Mouse (Mus musculus) midbrain, embryonic 12.5 days (tissue): ENCODE measurements around the gene Gm20388. TPM values are rescaled to one million over a fixed set of nuclear protein-coding genes. Genes with fewer than 3 reads are reported as not detected.
"Not testable (repeated sequence)": the region's sequence is repeated elsewhere in the genome, so short reads cannot be mapped to it uniquely, and the experiment has no call there.

ENCODE experiments used
- ATAC-seq: fragments of 200-750 bp; cut with Nextera tagmentation; 2 replicates; pipeline ENCODE4 v1.8.0; 2017; ENCODE audit warnings: low read depth, moderate TSS enrichment, moderate library complexity; ENCODE audit not compliant: low FRiP score
- H3K27ac ChIP-seq: fragments of 300-500 bp; sonication (generic); replicated peaks from 2 replicates; pipeline ENCODE4 v1.5.1; 2016; ENCODE audit warnings: mild to moderate bottlenecking
- H3K27me3 ChIP-seq: fragments of 300-500 bp; sonication (generic); 2 replicates; pipeline ENCODE4 v1.6.1; 2016; ENCODE audit warnings: mild to moderate bottlenecking
- H3K36me3 ChIP-seq: fragments of 300-500 bp; sonication (generic); 2 replicates; pipeline ENCODE4 v1.6.1; 2016
- H3K4me1 ChIP-seq: fragments of 300-500 bp; sonication (generic); 2 replicates; pipeline ENCODE4 v1.6.1; 2016
- H3K4me2 ChIP-seq: fragments of 300-500 bp; sonication (generic); replicated peaks from 2 replicates; pipeline ENCODE4 v1.6.1; 2016; ENCODE audit warnings: mild to moderate bottlenecking, moderate library complexity
- H3K4me3 ChIP-seq: fragments of 300-500 bp; sonication (generic); 2 replicates; pipeline ENCODE4 v1.5.1; 2016; ENCODE audit warnings: mild to moderate bottlenecking
- H3K9ac ChIP-seq: fragments of 300-500 bp; sonication (generic); replicated peaks from 2 replicates; pipeline ENCODE4 v1.6.1; 2016; ENCODE audit warnings: mild to moderate bottlenecking, moderate library complexity
- H3K9me3 ChIP-seq: fragments of 300-500 bp; sonication (generic); 2 replicates; pipeline ENCODE4 v1.6.1; 2016; ENCODE audit warnings: mild to moderate bottlenecking
- WGBS: fragments of 180-500 bp; shearing (Covaris S2); methylation state at CpG from one replicate; pipeline ENCODE4 v1.1.7; 2016; 5-methylcytosine and 5-hydroxymethylcytosine counted together
- polyA plus RNA-seq: library from polyadenylated mRNA; unstranded; fragments of >200 nt; fragmentation: Nextera tagmentation; extraction: Ambion mirVana; gene quantifications from 2 replicates; pipeline ENCODE4 v1.2.1, GENCODE M21; 2016

Gene Gm20388
- polyA plus RNA-seq, 1 experiment from 2014 or later, result not detected

GRCm38 (mm10) chr8:123020859-123021258, 3110.2 kb downstream of the Gm20388 start:
- no peak for ATAC-seq
- Histone ChIP-seq H3K9me3 (no peaks in the 10 kb centered on the region), H3K9ac (no peak overlapping the region), H3K27ac (no peak overlapping the region), H3K4me2 (no peak overlapping the region), H3K4me1 (peaks cover 19% of the 10 kb centered on the region), H3K27me3 (no peaks in the 10 kb centered on the region), H3K36me3 (0 out of 2 replicates have a peak, but pooled peaks cover 3% of the 10 kb centered on the region), H3K4me3 (no peak overlapping the region)
- WGBS, result 88% methylated on average over 2 of the region's 2 CpGs

- Histone ChIP-seq H3K27me3 (no peaks in the 10 kb centered on the region), H3K4me3 (no peak overlapping the region), H3K9me3 (no peaks in the 10 kb centered on the region), H3K36me3 (0 out of 2 replicates have a peak, but pooled peaks cover 3% of the 10 kb centered on the region), H3K27ac (no peak overlapping the region), H3K9ac (no peak overlapping the region), H3K4me1 (peaks cover 19% of the 10 kb centered on the region), H3K4me2 (no peak overlapping the region)
- no peak for ATAC-seq
- 73% methylated on average over 1 of the region's 1 CpGs for WGBS
Observed at GRCm38 (mm10) chr8:123021259-123021658, 3110.6 kb downstream of the Gm20388 start.

GRCm38 (mm10) chr8:123022727-123023126, 3112.1 kb downstream of the Gm20388 start:
- Histone ChIP-seq H3K4me1 (peaks cover 19% of the 10 kb centered on the region), H3K4me2 (no peak overlapping the region), H3K4me3 (no peak overlapping the region), H3K36me3 (0 out of 2 replicates have a peak, but pooled peaks cover 3% of the 10 kb centered on the region), H3K27ac (no peak overlapping the region), H3K27me3 (no peaks in the 10 kb centered on the region), H3K9me3 (no peaks in the 10 kb centered on the region), H3K9ac (no peak overlapping the region)
- WGBS, result 89% methylated on average over 3 of the region's 3 CpGs
- ATAC-seq, result no peak

GRCm38 (mm10) chr8:123024226-123024625, 3113.6 kb downstream of the Gm20388 start:
- Histone ChIP-seq H3K4me3 (no peak overlapping the region), H3K36me3 (0 out of 2 replicates have a peak, but pooled peaks cover 3% of the 10 kb centered on the region), H3K9me3 (no peaks in the 10 kb centered on the region), H3K27me3 (no peaks in the 10 kb centered on the region), H3K4me1 (peaks cover 9% of the 10 kb centered on the region), H3K4me2 (no peak overlapping the region), H3K9ac (no peak overlapping the region), H3K27ac (no peak overlapping the region)
- 95% methylated on average over 2 of the region's 2 CpGs for WGBS
- no peak for ATAC-seq

- 0 out of 2 replicates have a peak, but pooled peaks cover 3% of the 10 kb centered on the region for H3K36me3 ChIP-seq
- no peak for ATAC-seq
- no peaks in the 10 kb centered on the region for H3K9me3 ChIP-seq
- no peak overlapping the region for H3K4me2 ChIP-seq
- 96% methylated on average over 3 of the region's 3 CpGs for WGBS
- H3K4me3 ChIP-seq, result no peak overlapping the region
- no peaks in the 10 kb centered on the region for H3K27me3 ChIP-seq
- no peak overlapping the region for H3K9ac ChIP-seq
- peaks cover 6% of the 10 kb centered on the region for H3K4me1 ChIP-seq
- H3K27ac ChIP-seq, result no peak overlapping the region
Observed at GRCm38 (mm10) chr8:123025951-123026351, 3115.3 kb downstream of the Gm20388 start.

GRCm38 (mm10) chr8:123027786-123028185, 3117.1 kb downstream of the Gm20388 start:
- 0 out of 2 replicates have a peak, but pooled peaks cover 4% of the 10 kb centered on the region for H3K4me1 ChIP-seq
- no peak overlapping the region for H3K9ac ChIP-seq
- H3K27me3 ChIP-seq, result no peaks in the 10 kb centered on the region
- no peak overlapping the region for H3K4me3 ChIP-seq
- H3K9me3 ChIP-seq, result no peaks in the 10 kb centered on the region
- no peak overlapping the region for H3K4me2 ChIP-seq
- 0 out of 2 replicates have a peak, but pooled peaks cover 3% of the 10 kb centered on the region for H3K36me3 ChIP-seq
- ATAC-seq, result no peak
- WGBS, result 94% methylated on average over 8 of the region's 8 CpGs
- H3K27ac ChIP-seq, result no peak overlapping the region

- not testable (repeated sequence) for H3K4me3 ChIP-seq, H3K4me2 ChIP-seq, ATAC-seq, H3K9me3 ChIP-seq, H3K27me3 ChIP-seq, H3K4me1 ChIP-seq, H3K27ac ChIP-seq, H3K9ac ChIP-seq, H3K36me3 ChIP-seq
- 78% methylated on average over 5 of the region's 5 CpGs for WGBS
Observed at GRCm38 (mm10) chr8:123030091-123030490, 3119.4 kb downstream of the Gm20388 start.

GRCm38 (mm10) chr8:123031321-123031978, 3120.8 kb downstream of the Gm20388 start:
- no peak overlapping the region for H3K4me2 ChIP-seq
- WGBS, result 89% methylated on average over 7 of the region's 7 CpGs
- peaks cover 11% of the 10 kb centered on the region for H3K4me1 ChIP-seq
- H3K9me3 ChIP-seq, result no peaks in the 10 kb centered on the region
- H3K27me3 ChIP-seq, result no peaks in the 10 kb centered on the region
- H3K27ac ChIP-seq, result no peak overlapping the region
- no peak for ATAC-seq
- H3K4me3 ChIP-seq, result no peak overlapping the region
- H3K9ac ChIP-seq, result no peak overlapping the region
- no peaks in the 10 kb centered on the region for H3K36me3 ChIP-seq

- peaks cover 18% of the 10 kb centered on the region for H3K4me1 ChIP-seq
- H3K27me3 ChIP-seq, result no peaks in the 10 kb centered on the region
- H3K27ac ChIP-seq, result no peak overlapping the region
- no peak overlapping the region for H3K4me2 ChIP-seq
- no peaks in the 10 kb centered on the region for H3K9me3 ChIP-seq
- H3K9ac ChIP-seq, result no peak overlapping the region
- no peak overlapping the region for H3K4me3 ChIP-seq
- H3K36me3 ChIP-seq, result no peaks in the 10 kb centered on the region
- ATAC-seq, result no peak
Observed at GRCm38 (mm10) chr8:123032730-123033129, 3122.1 kb downstream of the Gm20388 start.

GRCm38 (mm10) chr8:123033431-123033830, 3122.8 kb downstream of the Gm20388 start:
- H3K27me3 ChIP-seq, result no peaks in the 10 kb centered on the region
- peaks cover 21% of the 10 kb centered on the region for H3K4me1 ChIP-seq
- no peak for ATAC-seq
- H3K9me3 ChIP-seq, result no peaks in the 10 kb centered on the region
- no peak overlapping the region for H3K9ac ChIP-seq
- no peak overlapping the region for H3K4me3 ChIP-seq
- no peak overlapping the region for H3K4me2 ChIP-seq
- H3K36me3 ChIP-seq, result no peaks in the 10 kb centered on the region
- H3K27ac ChIP-seq, result no peak overlapping the region

- ATAC-seq, result no peak
- Histone ChIP-seq H3K4me2 (no peak overlapping the region), H3K27me3 (no peaks in the 10 kb centered on the region), H3K4me1 (peaks cover 27% of the 10 kb centered on the region), H3K9me3 (no peaks in the 10 kb centered on the region), H3K4me3 (no peak overlapping the region), H3K27ac (no peak overlapping the region), H3K9ac (no peak overlapping the region), H3K36me3 (no peaks in the 10 kb centered on the region)
- 92% methylated on average over 6 of the region's 6 CpGs for WGBS
Observed at GRCm38 (mm10) chr8:123034171-123034570, 3123.5 kb downstream of the Gm20388 start.

- no peak for ATAC-seq
- Histone ChIP-seq H3K9me3 (no peaks in the 10 kb centered on the region), H3K27ac (no peak overlapping the region), H3K4me2 (no peak overlapping the region), H3K4me1 (peaks cover 42% of the 10 kb centered on the region), H3K27me3 (no peaks in the 10 kb centered on the region), H3K36me3 (no peaks in the 10 kb centered on the region), H3K4me3 (no peak overlapping the region), H3K9ac (no peak overlapping the region)
- 79% methylated on average over 3 of the region's 3 CpGs for WGBS
Observed at GRCm38 (mm10) chr8:123036956-123037355, 3126.3 kb downstream of the Gm20388 start.

GRCm38 (mm10) chr8:123037487-123037886, 3126.8 kb downstream of the Gm20388 start:
- Histone ChIP-seq H3K4me3 (no peak overlapping the region), H3K9me3 (no peaks in the 10 kb centered on the region), H3K9ac (no peak overlapping the region), H3K27me3 (no peaks in the 10 kb centered on the region), H3K4me1 (peaks cover 41% of the 10 kb centered on the region), H3K27ac (no peak overlapping the region), H3K36me3 (no peaks in the 10 kb centered on the region), H3K4me2 (no peak overlapping the region)
- 84% methylated on average over 11 of the region's 11 CpGs for WGBS
- ATAC-seq, result no peak
